Mouse (Mus musculus) lung, postnatal 0 days (tissue): ENCODE data around the gene Eci1. TPM values are rescaled to one million over a fixed set of nuclear protein-coding genes. Genes with fewer than 3 reads are reported as not detected.
A peak's percentile ranks its signal among the peaks of the same experiment; 100 is the strongest.

Experiments used
- ATAC-seq: fragments of 200-750 bp; cut with Nextera tagmentation; 2 replicates; pipeline ENCODE4 v1.8.0; 2017; ENCODE audit warnings: moderate library complexity
- DNase-seq: peaks from one replicate; pipeline ENCODE4 v3.0.0-alpha.2; 2016; ENCODE audit warnings: low spot score
- H3K27ac ChIP-seq: fragments of 300-500 bp; sonication (generic); 2 replicates; pipeline ENCODE4 v1.5.1; 2014; ENCODE audit warnings: antibody characterized with exemption, mild to moderate bottlenecking, low read length, mixed read lengths
- H3K27me3 ChIP-seq: fragments of 300-500 bp; sonication (generic); replicated peaks from 2 replicates; pipeline ENCODE4 v1.6.1; 2014; ENCODE audit warnings: low read length, mixed read lengths; ENCODE audit not compliant: insufficient read depth
- H3K36me3 ChIP-seq: fragments of 300-500 bp; sonication (generic); 2 replicates; pipeline ENCODE4 v1.6.1; 2014; ENCODE audit warnings: low read length, mixed read lengths; ENCODE audit not compliant: insufficient read depth
- H3K4me1 ChIP-seq: fragments of 300-500 bp; sonication (generic); 2 replicates; pipeline ENCODE4 v1.6.1; 2014; ENCODE audit warnings: antibody characterized with exemption, low read depth, low read length, mixed read lengths; ENCODE audit not compliant: insufficient read depth
- H3K4me2 ChIP-seq: fragments of 300-500 bp; sonication (generic); replicated peaks from 2 replicates; pipeline ENCODE4 v1.6.1; 2014; ENCODE audit warnings: low read depth, mild to moderate bottlenecking, low read length, moderate library complexity, mixed read lengths
- H3K4me3 ChIP-seq: fragments of 300-500 bp; sonication (generic); 2 replicates; pipeline ENCODE4 v1.5.1; 2014; ENCODE audit warnings: low read depth, low read length
- H3K9ac ChIP-seq: fragments of 300-500 bp; sonication (generic); replicated peaks from 2 replicates; pipeline ENCODE4 v1.6.1; 2014; ENCODE audit warnings: low read depth, mild to moderate bottlenecking
- H3K9me3 ChIP-seq: fragments of 300-500 bp; sonication (generic); 2 replicates; pipeline ENCODE4 v1.6.1; 2016; ENCODE audit warnings: low read length, mixed read lengths
- CTCF ChIP-seq: IDR thresholded peaks from 2 replicates; pipeline ENCODE4 v1.5.1; 2016; ENCODE audit warnings: antibody characterized with exemption, mild to moderate bottlenecking
- EP300 ChIP-seq: IDR thresholded peaks from 2 replicates; pipeline ENCODE4 v1.6.1; 2016; ENCODE audit warnings: antibody characterized with exemption, mild to moderate bottlenecking, control low read depth
- WGBS: fragments of 180-500 bp; shearing (Covaris S2); extraction: QIAGEN DNeasy Blood & Tissue Kit; methylation state at CpG from one replicate; pipeline ENCODE4 v1.1.7; 2014; 5-methylcytosine and 5-hydroxymethylcytosine counted together
- polyA plus RNA-seq: library from polyadenylated mRNA; unstranded; fragments of >200 nt; fragmentation: Nextera tagmentation; extraction: Ambion mirVana; gene quantifications from 2 replicates; pipeline ENCODE4 v1.2.1, GENCODE M21; 2015

Gene Eci1
- polyA plus RNA-seq, 1 experiment from 2014 or later: 81.7 TPM

DNA sequence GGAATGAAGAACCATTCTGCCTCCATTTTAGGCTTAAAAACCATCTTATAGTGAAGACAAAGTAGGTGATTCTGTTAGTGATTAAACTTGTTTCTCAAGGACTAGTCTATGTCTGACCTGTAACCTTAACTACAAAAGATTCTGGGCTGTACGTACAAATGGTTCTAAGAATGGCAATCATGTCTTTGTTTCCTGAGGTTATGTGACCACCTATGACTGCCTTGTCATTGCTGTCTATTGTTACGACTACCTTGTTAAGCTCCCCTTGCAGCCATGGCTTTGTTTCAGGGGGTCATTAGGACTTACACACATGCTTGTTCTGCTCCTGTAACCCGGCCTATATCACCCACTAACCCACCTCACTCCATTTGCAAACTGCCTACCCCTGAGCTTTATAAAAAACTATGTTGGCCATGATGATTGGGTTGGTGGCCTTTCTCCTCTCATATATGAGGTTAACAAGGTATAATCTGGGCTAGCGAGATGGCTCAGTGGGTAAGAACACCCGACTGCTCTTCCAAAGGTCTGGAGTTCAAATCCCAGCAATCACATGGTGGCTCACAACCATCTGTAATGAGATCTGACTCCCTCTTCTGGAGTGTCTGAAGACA lies 42.3 kb downstream of the Eci1 start:
- peaks cover 20% of the 10 kb centered on the region; the same call in 1 of the 2 replicates for H3K4me1 ChIP-seq
- no peak overlapping the region for H3K27ac ChIP-seq
- no peak overlapping the region for H3K4me2 ChIP-seq
- H3K9me3 ChIP-seq: no peaks in the 10 kb centered on the region
- TF ChIP-seq EP300 (no peak), CTCF (no peak)
- 88% methylated on average over 5 of the region's 5 CpGs for WGBS
- no peak overlapping the region for H3K4me3 ChIP-seq
- H3K27me3 ChIP-seq: no peaks in the 10 kb centered on the region
- ATAC-seq (no peak), DNase-seq (no peak)
- no peak overlapping the region for H3K9ac ChIP-seq
- H3K36me3 ChIP-seq: no peaks in the 10 kb centered on the region

DNA sequence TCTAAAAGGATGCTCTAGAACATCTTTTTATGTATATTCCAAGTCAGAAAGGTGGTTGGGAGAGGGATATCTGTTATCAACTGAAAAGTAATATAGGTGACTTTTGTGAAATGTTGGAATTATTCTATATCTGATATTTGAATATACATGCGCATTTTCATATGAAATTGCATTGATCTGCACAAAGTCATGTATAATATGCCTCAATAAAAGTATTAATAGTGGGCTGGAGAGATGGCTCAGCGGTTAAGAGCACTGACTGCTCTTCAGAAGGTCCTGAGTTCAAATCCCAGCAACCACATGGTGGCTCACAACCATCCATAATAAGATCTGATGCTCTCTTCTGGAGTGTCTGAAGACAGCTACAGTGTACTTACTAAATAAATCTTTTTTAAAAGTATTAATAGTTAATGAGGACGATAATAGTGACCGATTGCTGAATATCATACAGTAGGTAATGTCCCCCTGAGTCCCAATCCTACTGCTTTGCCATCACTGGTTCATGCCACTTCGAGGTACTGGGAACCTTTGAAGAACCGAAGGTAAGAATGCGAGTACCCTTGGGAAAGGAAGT lies 43.0 kb downstream of the Eci1 start:
- Histone ChIP-seq H3K9ac (peak overlapping the region; percentile 64; the same call in 1 of the 2 replicates), H3K4me3 (peak overlapping the region; percentile 73), H3K4me1 (peaks cover 20% of the 10 kb centered on the region; the same call in 1 of the 2 replicates), H3K4me2 (peak overlapping the region; percentile 85), H3K27me3 (no peaks in the 10 kb centered on the region), H3K27ac (peak overlapping the region; percentile 34), H3K9me3 (no peaks in the 10 kb centered on the region), H3K36me3 (no peaks in the 10 kb centered on the region)
- WGBS: 17% methylated on average over 7 of the region's 7 CpGs
- DNase-seq: no peak
- ATAC-seq: no peak
- no peak for TF ChIP-seq CTCF
- no peak for TF ChIP-seq EP300

DNA sequence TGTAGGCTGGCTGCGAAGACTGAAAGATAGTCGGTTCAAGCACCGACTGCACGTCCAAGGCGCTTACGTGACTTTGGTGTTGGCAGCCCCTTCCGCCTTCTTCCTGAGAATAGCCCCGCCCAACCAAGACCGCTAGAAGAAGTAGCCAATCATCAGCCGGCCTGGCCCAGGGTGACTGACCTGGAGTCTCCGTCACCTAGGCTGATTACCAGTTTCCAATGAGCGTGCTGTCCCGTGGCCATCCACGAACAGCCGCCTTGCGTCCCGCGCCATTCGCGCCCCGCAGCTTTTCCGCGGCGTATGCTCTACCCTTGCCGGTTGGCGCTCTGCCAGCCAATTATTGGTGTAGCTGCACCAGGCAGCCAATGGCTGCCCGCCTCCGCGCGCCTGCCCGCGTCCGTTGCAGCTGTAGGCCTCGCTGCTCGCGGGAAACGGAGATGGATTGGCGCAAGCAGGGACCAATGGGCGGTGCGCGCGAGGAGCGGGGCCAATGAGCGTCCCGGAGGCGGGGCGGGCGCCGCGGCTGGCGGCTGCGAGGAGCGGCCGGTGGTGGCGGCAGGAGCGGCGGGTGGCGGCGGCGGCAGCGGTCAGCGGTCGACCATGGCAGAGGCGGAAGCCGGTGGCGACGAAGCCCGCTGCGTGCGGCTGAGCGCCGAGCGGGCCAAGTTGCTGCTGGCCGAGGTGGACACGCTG lies 43.6 kb downstream of the Eci1 start, which contains the start of the genes E4f1 and Pgp:
TSS of gene E4f1 (minus strand) at position 404 of the 693 bp plus-strand sequence.
TSS of gene Pgp (plus strand) at position 483 of the 693 bp plus-strand sequence.
- H3K4me2 ChIP-seq: peak within 1 kb of the TSS; percentile 85
- DNase-seq (peak; percentile 99), ATAC-seq (peak; percentile 99)
- H3K27me3 ChIP-seq: no peaks in the 10 kb centered on the region
- peak within 1 kb of the TSS; percentile 75 for H3K27ac ChIP-seq
- WGBS: under 1% methylated on average over 61 of the region's 75 CpGs
- TF ChIP-seq EP300 (no peak), CTCF (peak; percentile 19; the same call in 1 of the 2 replicates)
- H3K9ac ChIP-seq: peak within 1 kb of the TSS; percentile 64
- H3K4me3 ChIP-seq: peak within 1 kb of the TSS; percentile 73
- H3K4me1 ChIP-seq: peaks cover 20% of the 10 kb centered on the region; the same call in 1 of the 2 replicates
- no peaks in the 10 kb centered on the region for H3K9me3 ChIP-seq
- 0 out of 2 replicates have a peak, but pooled peaks cover 4% of the 10 kb centered on the region for H3K36me3 ChIP-seq

DNA sequence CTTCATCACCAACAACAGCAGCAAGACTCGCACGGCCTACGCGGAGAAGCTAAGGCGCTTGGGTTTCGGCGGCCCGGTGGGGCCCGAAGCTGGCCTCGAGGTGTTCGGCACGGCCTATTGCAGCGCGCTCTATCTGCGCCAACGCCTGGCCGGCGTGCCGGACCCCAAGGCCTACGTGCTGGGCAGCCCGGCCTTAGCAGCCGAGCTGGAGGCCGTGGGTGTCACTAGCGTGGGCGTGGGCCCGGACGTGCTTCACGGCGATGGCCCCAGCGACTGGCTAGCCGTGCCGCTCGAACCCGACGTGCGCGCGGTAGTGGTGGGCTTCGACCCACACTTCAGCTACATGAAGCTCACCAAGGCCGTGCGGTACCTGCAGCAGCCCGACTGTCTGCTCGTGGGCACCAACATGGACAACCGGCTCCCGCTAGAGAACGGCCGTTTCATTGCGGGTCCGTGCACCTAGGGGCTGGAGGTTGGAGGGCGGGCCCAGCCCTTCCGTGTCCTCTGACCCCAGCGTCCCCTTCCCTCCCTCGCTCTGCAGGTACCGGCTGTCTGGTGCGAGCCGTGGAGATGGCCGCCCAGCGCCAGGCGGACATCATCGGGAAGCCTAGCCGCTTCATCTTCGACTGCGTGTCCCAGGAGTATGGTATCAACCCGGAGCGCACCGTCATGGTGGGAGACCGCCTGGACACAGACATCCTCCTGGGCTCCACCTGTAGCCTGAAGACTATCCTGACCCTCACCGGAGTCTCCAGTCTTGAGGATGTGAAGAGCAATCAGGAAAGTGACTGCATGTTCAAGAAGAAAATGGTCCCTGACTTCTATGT lies 44.5 kb downstream of the Eci1 start:
- Histone ChIP-seq H3K4me3 (peak overlapping the region; percentile 73), H3K4me2 (peak overlapping the region; percentile 85), H3K9ac (peak overlapping the region; percentile 64), H3K27ac (peak overlapping the region; percentile 75), H3K9me3 (no peaks in the 10 kb centered on the region), H3K36me3 (peaks cover 12% of the 10 kb centered on the region; the same call in 1 of the 2 replicates), H3K27me3 (no peaks in the 10 kb centered on the region), H3K4me1 (peaks cover 20% of the 10 kb centered on the region; the same call in 1 of the 2 replicates)
- TF ChIP-seq EP300 (no peak), CTCF (no peak)
- under 1% methylated on average over 64 of the region's 68 CpGs for WGBS
- DNase-seq (peak; percentile 46), ATAC-seq (peak; percentile 43)

DNA sequence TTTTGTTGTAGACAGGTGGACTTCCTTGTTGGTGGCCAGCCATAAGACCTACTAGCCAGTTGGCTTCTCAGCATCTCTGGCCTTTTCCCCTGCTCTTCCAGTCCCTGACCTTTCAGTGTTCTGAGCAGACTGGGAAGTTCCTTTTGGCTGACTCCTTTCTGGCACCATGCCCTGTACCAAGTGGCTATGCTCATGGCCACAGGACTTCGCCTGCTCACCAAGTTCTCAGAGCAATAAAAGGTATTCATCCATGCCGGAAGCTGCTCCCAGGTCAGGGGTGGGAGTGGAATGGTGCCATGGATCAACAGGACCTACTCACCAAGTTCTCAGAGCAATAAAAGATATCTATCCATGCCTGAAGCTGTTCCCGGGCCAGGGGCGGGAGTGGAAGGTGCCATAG lies 46.1 kb downstream of the Eci1 start:
- Histone ChIP-seq H3K4me3 (no peak overlapping the region), H3K36me3 (peaks cover 17% of the 10 kb centered on the region; the same call in 1 of the 2 replicates), H3K27ac (no peak overlapping the region), H3K9ac (no peak overlapping the region), H3K4me2 (no peak overlapping the region), H3K4me1 (peaks cover 20% of the 10 kb centered on the region; the same call in 1 of the 2 replicates), H3K9me3 (no peaks in the 10 kb centered on the region), H3K27me3 (no peaks in the 10 kb centered on the region)
- ATAC-seq (no peak), DNase-seq (peak; percentile 67)
- TF ChIP-seq EP300 (no peak), CTCF (no peak)
- 56% methylated on average over 4 of the region's 4 CpGs for whole genome bisulfite sequencing
